Mouse (Mus musculus) adrenal gland, adult 18-20 months (tissue): ENCODE measurements around the gene Svop. TPM values are rescaled to one million over a fixed set of nuclear protein-coding genes. Genes with fewer than 3 reads are reported as not detected.
A peak's percentile ranks its signal among the peaks of the same experiment; 100 is the strongest.

Experiments
- DNase-seq, 2 experiments: peaks; one replicate each; pipeline ENCODE4 v3.0.0; 2021 to 2022; ENCODE audit warnings: low spot score in 2 of 2
- long read RNA-seq, 2 experiments: library from polyadenylated mRNA; stranded (forward); transcript quantifications; one replicate each; pipeline ENCODE4 v2.0.0; 2021
- total RNA-seq, 2 experiments: library from RNA; stranded (reverse); gene quantifications; 1 replicate in 1 of 2; 2 replicates in 1 of 2; pipeline ENCODE4 v1.2.3; 2021

Svop gene
- total RNA-seq, result 1 to 10 TPM; 2.9 TPM
- long read RNA-seq, experiment 1, partial matches to known transcripts, result 0 of 4 reads
- long read RNA-seq, experiment 1, other reads (novel, unspliced or antisense), result 1 of 4 reads
- long read RNA-seq, experiment 2, partial matches to known transcripts, result 2 of 5 reads
- long read RNA-seq, experiment 2, other reads (novel, unspliced or antisense), result 1 of 5 reads

DNA sequence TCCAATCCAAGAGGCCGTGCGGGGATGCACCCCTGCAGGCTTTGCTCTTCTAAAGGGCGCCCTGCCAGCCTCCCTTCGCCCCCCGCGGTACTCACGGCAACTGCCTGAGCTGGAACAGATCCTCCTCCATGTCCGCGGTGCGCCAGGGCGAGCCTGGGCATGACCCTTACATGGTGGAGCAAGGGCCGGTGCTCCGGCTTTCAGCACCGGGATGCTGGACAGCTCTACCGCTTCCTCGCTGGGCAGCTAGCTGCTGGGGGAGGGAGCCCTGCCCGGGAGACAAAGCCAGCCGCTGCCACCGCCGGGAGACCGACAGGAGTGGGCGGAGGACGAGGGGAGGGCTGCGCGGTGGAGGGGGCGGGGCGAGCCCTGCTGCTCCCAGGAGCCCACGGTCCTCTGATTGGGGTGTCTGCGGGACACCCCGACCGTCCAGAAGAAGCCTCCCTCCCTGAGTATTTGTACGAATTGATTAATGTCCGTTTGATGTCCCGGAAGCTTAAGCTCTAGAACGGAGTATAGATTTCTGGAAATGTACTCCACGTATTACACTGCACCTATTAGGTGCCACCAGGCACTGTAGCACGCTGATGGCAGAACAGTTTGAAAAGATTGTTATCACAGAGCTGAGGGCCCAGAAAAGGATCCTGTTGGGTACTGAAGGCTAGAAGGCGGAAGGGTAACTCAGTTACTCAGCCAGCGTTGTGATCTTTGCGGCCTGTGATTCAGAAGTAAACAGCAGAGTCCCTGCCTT lies at the start of gene Svop:
Gene Svop, minus strand, starts transcription at position 514 of the 751 bp plus-strand sequence.
- DNase-seq, result peak; percentile 70 to 71

DNA sequence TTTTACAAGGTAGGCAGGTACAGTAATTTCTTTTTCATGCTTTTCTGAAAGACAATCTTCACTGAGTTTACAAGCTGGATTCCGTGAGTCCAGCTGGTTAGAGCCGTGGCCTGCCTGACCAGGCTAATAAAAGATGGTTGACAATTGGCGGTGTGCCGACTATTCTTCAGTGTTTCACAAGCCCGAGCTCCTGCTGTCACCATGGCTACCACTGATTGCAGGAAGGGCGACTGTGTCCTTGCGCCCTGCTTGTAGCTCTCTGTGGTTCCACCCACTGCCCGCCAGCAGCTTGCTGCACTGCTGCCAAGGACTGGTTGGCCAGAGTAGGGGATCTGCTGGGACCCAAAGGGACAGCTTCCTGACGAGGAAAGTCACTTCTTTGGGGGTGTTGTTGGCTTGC lies 47.8 kb upstream of the Svop start:
- peak; percentile 75 to 81 for DNase-seq

DNA sequence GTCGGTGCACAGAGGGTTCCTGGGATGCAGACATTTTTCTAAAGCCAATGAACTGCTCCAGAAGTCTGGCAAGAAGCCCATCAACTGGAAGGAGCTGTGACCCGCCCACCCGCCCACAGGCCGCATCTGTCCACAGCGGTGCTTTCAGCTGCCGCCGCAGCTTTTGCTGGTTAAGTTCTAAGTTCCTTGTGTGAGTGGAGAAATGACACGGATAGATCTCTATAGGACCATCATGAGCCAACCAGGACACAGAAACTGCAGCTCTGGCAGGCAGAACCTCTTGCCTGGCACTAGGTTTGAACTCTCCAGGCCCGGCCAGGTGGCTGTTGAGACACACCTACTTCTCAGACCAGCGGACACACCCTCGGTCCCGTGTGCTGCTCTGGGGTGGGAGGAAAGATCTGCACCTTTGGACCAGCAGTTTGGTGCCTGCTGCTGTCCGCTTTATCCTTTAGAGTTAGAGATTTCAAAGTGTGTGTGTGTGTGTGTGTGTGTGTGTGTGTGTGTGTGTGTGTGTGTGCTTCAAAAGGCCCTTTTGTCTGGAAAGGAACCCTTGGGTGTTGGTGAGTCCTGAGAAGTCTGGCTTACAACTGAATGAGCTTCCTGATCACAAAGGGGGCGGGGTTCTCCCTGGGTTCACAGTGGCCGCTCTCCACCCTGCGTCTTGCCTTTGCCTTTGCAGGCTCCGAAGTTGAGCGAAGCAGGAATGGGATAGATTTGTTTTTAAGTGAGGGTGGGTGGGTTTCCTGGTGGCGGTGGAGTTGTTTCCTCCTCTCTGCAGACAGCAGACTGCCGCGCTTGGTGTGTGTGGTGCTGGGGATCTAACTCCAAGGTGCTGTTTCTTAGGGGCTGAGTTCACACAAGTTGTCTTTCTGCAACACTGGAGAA lies 47.2 kb upstream of the Svop start:
- no peak for DNase-seq

DNA sequence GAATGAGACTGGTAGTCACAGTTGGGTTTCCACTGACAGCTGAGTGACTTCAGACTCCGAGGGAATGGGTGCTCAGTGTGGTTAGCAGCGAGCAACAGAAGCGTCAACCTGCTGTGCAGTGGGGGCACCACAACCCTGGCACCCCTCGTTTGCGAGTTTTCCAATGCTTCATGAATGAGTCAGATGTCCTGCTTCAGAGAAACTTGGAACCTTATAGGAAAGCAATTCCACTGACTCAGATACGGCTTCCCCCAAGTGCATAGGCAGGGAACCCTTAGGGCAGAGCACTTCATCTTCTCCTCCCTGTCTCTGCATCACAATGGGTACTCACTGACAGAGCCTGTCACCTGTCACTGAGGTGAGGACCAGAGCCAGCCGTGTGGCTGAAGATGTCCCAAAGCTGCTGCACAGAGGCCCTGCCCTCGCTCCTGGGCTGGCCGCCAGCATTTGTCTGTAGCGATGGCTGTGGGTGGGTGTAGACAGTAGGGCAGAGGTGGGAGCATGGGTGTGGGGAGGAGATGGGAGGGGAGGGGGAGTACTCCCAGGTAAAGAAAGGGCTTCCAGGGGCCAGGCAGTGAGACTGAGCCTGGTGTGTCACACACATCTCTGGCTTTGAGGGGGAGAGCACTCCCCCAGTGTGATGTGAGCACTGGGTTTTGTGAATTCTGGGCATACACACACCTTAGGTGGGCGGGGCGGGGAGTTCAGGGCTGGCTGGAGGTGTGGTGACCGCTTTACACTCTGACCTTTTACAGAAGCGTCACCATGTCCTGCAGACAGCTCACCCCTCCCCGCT lies 46.3 kb upstream of the Svop start:
- DNase-seq, result no peak

DNA sequence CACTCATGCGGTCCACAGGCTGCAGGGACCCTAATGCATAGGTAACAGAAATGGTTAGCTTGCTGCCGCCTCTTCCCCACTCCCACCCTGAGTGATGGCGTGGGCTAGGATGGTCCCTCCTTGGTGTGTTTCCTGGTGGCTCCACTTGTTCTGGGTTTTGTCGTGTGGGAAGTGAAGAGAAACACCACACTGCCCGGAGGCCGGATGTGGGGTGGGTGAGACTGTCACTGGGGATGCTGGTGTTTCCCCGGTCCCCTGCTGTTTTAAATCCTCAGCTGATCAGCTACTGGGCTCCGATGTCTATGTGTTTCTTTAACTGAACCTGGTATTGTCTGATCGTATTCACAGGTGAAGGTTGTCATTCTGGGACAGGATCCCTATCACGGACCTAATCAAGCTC lies 44.1 kb upstream of the Svop start:
- DNase-seq, result no peak

DNA sequence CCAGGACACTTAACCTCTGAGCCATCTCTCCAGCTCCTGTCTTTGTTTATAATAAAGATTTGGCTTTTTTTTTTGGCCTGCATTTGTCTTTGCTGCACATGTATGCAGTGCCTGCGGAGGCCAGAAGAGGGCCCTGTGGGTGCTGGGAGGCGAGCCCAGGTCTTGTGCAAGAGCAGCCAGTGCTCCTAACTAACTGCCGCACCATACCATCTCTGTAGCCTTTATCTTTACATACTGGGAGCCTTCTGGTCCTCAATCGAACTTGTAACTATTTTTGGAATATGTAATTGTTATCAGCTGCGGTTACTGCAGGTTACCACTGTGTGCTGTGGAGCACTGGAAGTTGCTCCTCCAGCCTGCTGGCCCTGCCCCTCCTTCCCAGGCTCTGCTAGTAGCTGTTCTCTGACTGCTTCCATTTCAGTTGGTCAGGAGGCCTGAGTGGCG lies 42.7 kb upstream of the Svop start:
- DNase-seq, result peak; percentile 60 to 69

DNA sequence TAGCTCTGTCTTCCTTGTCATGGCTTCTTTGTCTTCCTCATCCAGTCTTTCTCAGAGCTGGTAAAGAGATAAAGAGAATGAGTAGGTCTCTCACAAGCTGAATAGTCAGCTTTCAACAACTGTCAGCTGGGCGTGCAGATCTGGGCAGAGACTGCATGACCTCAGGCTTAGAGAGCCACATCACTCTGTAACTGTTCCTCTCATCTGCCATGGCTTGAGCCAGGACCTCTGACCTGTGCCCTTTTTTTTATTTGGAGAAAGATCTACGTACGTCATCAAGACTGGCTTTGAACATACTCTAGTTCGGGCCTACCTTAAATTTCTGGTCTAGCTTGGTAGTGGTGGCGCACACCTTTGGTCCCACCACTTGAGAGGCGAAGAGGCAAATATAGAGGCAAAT lies 41.5 kb upstream of the Svop start:
- no peak for DNase-seq

DNA sequence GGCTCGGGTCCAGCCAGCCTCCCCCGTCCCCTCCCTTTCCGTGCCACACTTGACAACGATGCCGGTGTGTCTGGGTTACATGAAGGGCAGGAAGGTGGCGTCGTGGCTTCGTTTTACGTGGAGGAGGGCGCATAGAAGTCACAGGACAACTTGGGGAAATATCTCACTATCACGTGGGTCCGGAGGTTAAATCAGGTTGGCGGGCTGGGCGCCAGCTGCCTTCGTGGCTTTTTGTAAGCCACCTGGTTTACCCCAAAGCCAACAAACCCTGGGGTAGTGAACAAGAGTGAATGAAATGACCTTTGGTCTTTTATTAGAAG lies 40.1 kb upstream of the Svop start:
- no peak for DNase-seq

DNA sequence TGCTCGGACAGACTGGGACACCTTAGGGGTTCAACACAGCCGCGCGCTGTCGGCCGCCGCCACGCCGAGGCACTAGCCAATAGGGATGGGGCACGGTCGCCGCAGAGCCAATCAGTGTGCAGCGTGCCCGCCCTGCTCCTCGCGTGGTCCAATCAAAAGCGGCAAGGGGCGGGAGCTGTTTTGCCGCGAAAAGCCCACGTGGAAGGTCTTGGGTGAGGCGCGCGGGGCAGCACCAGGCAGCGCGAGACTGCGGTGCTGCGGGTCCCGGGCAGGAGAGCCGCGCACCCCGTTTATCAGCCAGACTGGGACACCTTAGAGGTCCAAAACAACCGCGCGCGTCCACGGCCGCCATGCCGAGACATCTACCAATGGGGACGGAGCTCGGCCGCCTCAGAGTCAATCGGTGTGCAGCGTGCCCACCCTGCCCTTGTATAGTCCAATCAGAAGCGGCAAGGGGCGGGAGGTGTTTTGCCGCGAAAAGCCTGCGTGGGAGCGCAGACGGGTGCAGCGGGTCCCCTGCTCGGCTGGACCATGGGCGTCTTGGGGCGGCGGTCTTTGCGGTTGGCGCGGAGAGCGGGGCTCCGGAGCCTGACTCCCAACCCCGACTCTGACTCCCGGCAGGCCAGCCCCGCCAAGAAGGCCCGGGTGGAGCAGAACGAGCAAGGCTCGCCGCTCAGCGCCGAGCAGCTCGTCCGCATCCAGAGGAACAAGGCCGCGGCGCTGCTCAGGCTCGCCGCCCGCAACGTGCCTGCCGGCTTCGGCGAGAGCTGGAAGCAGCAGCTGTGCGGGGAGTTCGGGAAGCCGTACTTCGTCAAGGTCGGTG lies 39.5 kb upstream of the Svop start:
- peak; percentile 90 to 91 for DNase-seq

DNA sequence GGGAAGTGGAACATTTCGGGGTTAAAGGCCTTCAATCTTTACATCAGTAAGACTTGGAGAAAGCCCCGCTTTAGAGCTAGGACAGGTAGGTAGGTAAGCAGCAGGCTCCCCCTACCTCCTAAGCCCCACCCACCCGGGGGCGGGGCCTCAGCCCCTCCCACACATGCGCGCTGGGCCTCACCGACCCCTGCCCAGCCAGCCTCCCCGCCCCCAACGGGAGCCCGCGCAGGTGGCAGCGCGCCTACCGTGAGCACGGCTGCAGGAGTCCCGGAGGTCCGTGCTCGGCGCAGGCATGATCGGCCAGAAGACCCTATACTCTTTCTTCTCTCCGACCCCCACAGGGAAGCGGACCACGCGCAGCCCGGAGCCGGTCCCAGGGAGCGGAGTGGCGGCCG lies 38.8 kb upstream of the Svop start, which contains the start of gene Ung:
Gene Ung, plus strand, starts transcription at position 176 of the 395 bp plus-strand sequence.
- DNase-seq, result no peak

DNA sequence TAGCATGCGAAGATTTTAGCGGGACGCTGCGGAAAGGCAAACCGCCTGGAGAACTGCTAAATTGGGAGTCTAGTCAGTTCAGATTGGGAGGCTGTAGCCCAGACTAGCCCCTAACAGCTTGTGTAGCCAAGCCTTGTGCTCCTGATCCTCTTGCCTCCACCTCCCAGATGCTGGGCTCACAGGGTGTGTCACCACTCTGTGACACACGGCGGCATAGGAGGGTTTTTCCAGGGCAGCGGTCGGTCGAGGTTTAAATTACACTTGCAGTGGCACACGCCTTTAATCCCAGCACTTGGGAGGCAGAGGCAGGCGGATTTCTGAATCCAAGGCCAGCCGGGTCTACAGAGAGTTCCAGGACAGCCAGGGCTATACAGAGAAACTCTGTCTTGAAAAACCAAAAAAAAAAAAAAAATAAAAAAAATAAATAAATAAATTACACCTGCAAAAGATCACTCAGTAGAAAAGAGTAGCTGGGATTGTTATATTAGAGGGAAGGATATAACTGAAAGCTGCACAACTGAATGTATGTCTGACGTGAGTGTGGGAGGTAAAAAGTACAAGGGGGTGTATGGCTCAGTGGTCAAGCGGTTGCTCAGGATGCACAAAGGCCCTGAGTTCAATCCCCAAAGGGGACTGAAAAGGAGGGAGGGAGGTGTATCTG lies 38.3 kb upstream of the Svop start:
- DNase-seq, result no peak

DNA sequence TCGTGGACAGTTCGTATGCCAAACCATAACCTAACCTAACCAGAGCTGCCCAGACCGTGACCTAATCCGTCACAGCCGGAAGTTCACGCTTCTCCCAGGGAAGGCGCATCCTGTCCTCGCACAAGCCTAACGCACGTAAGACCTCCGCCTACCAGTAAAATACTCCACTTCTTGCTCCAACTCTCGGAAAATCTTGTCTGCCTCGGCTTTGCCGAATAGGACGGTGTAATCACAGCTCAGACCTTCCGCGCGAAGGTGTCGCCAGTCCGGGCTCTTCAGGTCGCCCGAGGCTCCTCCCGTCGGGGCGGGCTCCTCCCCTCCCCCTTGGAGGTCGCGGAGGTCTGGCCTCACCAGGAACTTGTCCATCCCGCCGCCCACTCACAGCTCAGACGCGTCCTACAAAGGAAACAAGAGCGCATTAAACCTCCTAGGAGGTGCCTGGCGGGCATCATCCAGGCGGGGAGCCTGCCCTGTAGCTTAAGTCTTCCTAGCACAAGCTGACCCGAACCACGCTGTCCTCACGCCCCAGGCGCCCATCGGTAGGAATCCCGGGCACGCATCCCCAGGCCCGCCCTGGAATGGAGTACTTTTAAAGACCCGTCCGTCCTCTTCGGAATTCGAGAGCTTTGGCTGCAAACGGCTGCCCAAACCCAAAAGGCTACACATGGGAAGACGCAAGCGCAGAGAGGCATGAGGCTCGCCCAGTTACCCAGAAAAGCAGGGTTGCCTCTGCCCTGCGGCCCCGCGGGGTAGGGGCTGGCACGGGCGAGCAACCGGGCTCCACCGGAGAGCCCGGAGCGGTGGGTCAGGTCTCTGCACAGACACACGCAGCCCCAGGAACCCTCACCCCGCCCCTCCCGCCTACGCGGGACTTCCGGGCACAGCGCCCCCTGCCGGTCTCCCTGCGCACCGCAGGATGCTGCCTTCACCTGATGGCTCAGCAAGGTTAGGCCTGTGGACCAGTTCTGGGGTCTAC lies 36.3 kb upstream of the Svop start, which contains the start of gene Alkbh2:
Gene Alkbh2, minus strand, starts transcription at position 845 of the 976 bp plus-strand sequence.
- DNase-seq, result peak; percentile 89 to 91

DNA sequence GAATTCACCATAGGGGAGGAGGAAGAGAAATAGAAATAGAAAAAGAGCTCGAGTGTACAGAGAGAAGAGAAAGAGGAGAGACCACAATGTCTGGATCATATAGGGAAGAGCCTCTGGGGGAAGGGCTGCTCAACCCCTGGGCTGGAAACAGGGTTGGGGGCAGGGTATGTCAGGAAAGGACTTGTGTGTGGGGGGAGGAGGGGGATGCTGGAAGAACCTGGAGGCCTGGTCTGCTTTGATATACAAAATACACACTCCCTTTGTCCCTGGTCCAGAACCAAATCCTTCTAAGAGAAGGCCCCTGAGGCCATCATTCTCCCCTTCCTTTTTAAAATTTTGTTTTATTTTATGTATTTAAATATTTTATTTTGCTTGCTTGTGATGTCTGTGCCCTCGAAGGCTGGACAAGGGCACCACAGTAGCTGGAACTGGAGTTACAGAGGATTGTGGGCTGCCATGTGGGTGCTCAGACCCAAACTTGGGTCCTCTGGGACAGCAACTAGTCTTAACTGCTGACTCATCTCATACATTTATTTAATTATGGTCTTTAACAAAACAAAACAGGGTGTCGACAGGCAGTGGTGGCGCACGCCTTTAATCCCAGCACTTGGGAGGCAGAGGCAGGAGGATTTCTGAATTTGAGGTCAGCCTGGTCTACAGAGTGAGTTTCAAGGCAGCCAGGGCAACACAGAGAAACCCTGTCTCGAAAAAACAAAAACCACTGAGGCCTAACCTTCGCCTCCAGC lies 35.3 kb upstream of the Svop start:
- DNase-seq, result no peak

DNA sequence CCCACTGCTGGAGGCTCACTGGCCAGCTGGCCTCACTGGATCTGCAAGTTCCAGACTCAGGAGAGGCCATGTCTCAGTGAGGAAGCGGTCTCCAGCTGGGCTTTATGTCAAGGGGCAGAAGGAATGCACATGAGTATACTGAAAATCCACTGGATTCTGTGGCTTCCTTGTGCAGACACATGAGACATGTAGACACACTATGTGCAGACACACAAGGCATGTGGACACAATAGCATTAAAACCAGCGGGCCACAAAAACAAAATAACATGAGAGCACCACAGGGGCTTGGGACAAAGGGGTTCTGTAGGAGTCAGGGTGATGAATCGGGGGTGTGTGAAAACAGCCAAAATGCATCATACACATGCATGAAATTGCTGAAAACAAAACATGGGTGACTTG lies 34.6 kb upstream of the Svop start:
- DNase-seq, result no peak

DNA sequence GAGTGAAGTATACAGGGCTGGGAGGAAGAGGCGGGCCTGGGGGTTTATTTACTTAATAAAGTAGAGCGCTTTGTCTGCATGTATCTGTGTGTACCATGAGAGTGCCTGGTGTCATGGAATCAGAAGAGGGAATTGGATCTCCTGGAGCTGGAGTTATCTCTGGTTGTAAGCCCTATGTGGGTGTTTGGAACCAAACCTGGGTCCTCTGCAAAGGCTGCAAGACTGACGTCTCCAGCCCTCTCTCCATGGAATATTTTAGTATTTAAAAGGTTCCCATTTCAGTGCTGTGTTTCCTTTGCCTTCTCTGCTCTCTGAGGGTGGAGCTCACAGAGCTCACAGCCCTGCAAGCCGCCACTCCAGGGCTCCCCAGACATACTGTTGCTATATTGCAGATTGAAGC lies 28.4 kb upstream of the Svop start:
- no peak for DNase-seq

DNA sequence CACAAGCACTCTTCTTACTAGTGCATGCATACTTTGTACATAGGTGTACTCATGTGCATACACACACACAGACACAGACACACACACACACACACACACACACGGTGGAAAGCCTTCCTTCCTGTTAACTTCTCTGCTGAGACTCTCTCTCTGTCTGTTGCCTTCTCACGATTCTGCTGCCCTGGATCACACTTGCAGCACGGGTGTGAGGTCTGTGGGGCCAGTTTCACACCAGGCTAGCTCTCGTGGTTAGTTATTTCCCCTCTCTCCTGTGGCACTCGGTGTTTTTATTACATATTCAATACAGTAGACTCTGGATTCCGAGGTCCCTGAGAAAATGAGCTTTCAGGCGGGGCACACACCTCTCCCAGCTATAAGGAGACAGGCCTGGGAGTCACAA lies 25.2 kb upstream of the Svop start:
- DNase-seq, result no peak

DNA sequence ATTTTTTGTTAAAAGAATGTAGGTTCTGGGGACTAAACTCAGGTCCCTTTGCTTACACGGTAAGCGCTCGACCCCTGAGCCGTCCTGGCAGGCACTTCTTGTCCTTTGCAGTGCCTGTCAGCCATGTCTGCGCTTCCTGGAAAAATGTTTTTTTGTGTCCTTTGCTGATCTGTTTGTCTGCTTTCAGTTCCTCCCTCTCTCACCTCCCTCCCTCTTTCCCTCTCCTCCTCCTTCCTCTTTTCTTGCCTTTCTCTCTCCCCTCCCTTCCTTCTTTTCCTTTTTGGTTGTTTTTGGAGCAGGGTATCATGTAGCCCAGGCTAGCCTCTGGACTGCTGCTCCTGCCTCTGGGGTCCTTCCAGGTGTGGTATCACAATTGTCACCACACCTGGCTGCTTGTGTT lies 23.7 kb upstream of the Svop start:
- DNase-seq, result no peak

DNA sequence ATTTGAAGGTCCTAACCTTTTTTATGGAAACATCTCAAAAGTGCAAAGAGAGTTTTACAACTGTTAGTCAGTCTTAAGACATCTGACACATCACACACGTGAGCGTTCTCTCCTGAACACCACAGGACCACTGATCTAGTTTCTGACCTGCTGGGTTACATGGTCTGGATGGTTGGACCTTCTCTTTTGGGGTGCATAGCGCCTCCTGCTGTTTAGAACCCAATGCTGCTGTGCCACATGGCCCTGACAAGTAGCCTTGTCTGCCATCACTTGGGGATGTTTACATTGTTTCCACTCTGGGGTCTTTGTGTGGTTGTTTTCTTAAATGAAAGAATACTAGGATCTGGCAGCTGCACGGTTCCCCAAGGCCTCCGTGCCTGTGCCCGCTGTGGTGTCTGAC lies 22.0 kb upstream of the Svop start:
- no peak for DNase-seq
